Mouse (Mus musculus) small intestine, adult 2 months (tissue): ENCODE results near the gene Olfr10. TPM values are rescaled to one million over a fixed set of nuclear protein-coding genes. Genes with fewer than 3 reads are reported as not detected.

Source experiments
- H3K27ac ChIP-seq: fragments of 200-500 bp; 2 replicates; pipeline ENCODE4 v1.5.1; 2012; ENCODE audit warnings: low read depth, low read length, control low read depth, inconsistent platforms; ENCODE audit not compliant: insufficient read depth
- H3K27me3 ChIP-seq: fragments of 200-500 bp; 2 replicates; pipeline ENCODE4 v1.6.1; 2012; ENCODE audit warnings: mild to moderate bottlenecking, moderate library complexity, low read length, inconsistent platforms; ENCODE audit not compliant: control insufficient read depth, insufficient read depth
- H3K36me3 ChIP-seq: fragments of 200-500 bp; 2 replicates; pipeline ENCODE4 v1.6.1; 2012; ENCODE audit warnings: mild to moderate bottlenecking, low read length, control low read depth, inconsistent platforms; ENCODE audit not compliant: control insufficient read depth, insufficient read depth
- H3K4me1 ChIP-seq: fragments of 200-500 bp; 2 replicates; pipeline ENCODE4 v1.6.1; 2012; ENCODE audit warnings: low read length, inconsistent platforms, mixed read lengths; ENCODE audit not compliant: control insufficient read depth, insufficient read depth, insufficient read length
- H3K4me3 ChIP-seq: fragments of 200-500 bp; 2 replicates; pipeline ENCODE4 v1.5.1; 2012; ENCODE audit warnings: low read depth, mild to moderate bottlenecking, control low read depth, inconsistent platforms, low read length, moderate library complexity
- CTCF ChIP-seq: fragments of 200-500 bp; IDR thresholded peaks from 2 replicates; pipeline ENCODE4 v1.5.1; 2012; ENCODE audit warnings: low read depth, mild to moderate bottlenecking, control low read depth, inconsistent platforms, low read length, moderate library complexity, mixed read lengths; ENCODE audit not compliant: insufficient replicate concordance, insufficient read length; ENCODE audit errors: extremely low read depth
- POLR2A ChIP-seq: fragments of 200-500 bp; IDR thresholded peaks from 2 replicates; pipeline ENCODE4 v1.6.1; 2012; ENCODE audit warnings: low read depth, mild to moderate bottlenecking, control low read depth, inconsistent platforms, low read length, moderate library complexity
- WGBS: fragments of 180-500 bp; shearing (Covaris S2); methylation state at CpG from one replicate; pipeline ENCODE4 v1.1.7; 2018; 5-methylcytosine and 5-hydroxymethylcytosine counted together
- polyA plus RNA-seq: library from polyadenylated mRNA; depleted of rRNA; stranded (reverse); fragments of >200 nt; gene quantifications from 2 replicates; pipeline ENCODE4 v1.2.3, GENCODE M21; 2012

Olfr10 gene
- polyA plus RNA-seq, 1 experiment, result not detected

- Histone ChIP-seq H3K4me1 (peaks cover 33% of the 10 kb centered on the region), H3K27ac (no peak overlapping the region), H3K36me3 (peaks cover 35% of the 10 kb centered on the region), H3K27me3 (no peaks in the 10 kb centered on the region), H3K4me3 (no peak overlapping the region)
- no peak for TF ChIP-seq POLR2A
- TF ChIP-seq CTCF, result no peak
- WGBS, result 86% methylated on average over 7 of the region's 7 CpGs
Measured at GRCm38 (mm10) chr11:49264081-49264480, 40.5 kb upstream of the Olfr10 start.

GRCm38 (mm10) chr11:49264622-49265021, 39.9 kb upstream of the Olfr10 start:
- no peaks in the 10 kb centered on the region for H3K27me3 ChIP-seq
- H3K36me3 ChIP-seq, result peaks cover 35% of the 10 kb centered on the region
- TF ChIP-seq CTCF, result no peak
- TF ChIP-seq POLR2A, result no peak
- no peak overlapping the region for H3K27ac ChIP-seq
- H3K4me1 ChIP-seq, result peaks cover 32% of the 10 kb centered on the region
- no peak overlapping the region for H3K4me3 ChIP-seq
- 49% methylated on average over 11 of the region's 11 CpGs for WGBS

GRCm38 (mm10) chr11:49265101-49265500, 39.4 kb upstream of the Olfr10 start:
- Histone ChIP-seq H3K27ac (no peak overlapping the region), H3K4me3 (no peak overlapping the region)
- 78% methylated on average over 8 of the region's 8 CpGs for WGBS

GRCm38 (mm10) chr11:49266671-49267070, 37.9 kb upstream of the Olfr10 start:
- no peaks in the 10 kb centered on the region for H3K27me3 ChIP-seq
- TF ChIP-seq POLR2A (no peak), CTCF (no peak)
- H3K4me3 ChIP-seq, result no peak overlapping the region
- no peak overlapping the region for H3K27ac ChIP-seq
- peaks cover 30% of the 10 kb centered on the region for H3K36me3 ChIP-seq
- WGBS, result 57% methylated on average over 6 of the region's 6 CpGs
- H3K4me1 ChIP-seq, result peaks cover 14% of the 10 kb centered on the region

More at GRCm38 (mm10) chr11:49265101-49265500, 39.4 kb upstream of the Olfr10 start:
- Histone ChIP-seq H3K36me3 (peaks cover 35% of the 10 kb centered on the region), H3K27me3 (no peaks in the 10 kb centered on the region), H3K4me1 (peaks cover 29% of the 10 kb centered on the region)
- no peak for TF ChIP-seq POLR2A
- TF ChIP-seq CTCF, result no peak

GRCm38 (mm10) chr11:49267316-49267715, 37.2 kb upstream of the Olfr10 start:
- 85% methylated on average over 10 of the region's 10 CpGs for WGBS

GRCm38 (mm10) chr11:49267970-49268579, 36.5 kb upstream of the Olfr10 start:
- no peak for TF ChIP-seq POLR2A
- TF ChIP-seq CTCF, result no peak
- peaks cover 3% of the 10 kb centered on the region; the same call in 1 of the 2 replicates for H3K4me1 ChIP-seq
- no peaks in the 10 kb centered on the region for H3K27me3 ChIP-seq
- H3K27ac ChIP-seq, result no peak overlapping the region
- WGBS, result 76% methylated on average over 15 of the region's 15 CpGs
- peaks cover 19% of the 10 kb centered on the region for H3K36me3 ChIP-seq
- no peak overlapping the region for H3K4me3 ChIP-seq

More at GRCm38 (mm10) chr11:49267316-49267715, 37.2 kb upstream of the Olfr10 start:
- H3K36me3 ChIP-seq, result peaks cover 23% of the 10 kb centered on the region
- no peak overlapping the region for H3K27ac ChIP-seq
- H3K4me1 ChIP-seq, result peaks cover 7% of the 10 kb centered on the region; the same call in 1 of the 2 replicates
- TF ChIP-seq CTCF (no peak), POLR2A (no peak)
- H3K27me3 ChIP-seq, result no peaks in the 10 kb centered on the region
- H3K4me3 ChIP-seq, result no peak overlapping the region

- no peak overlapping the region for H3K4me3 ChIP-seq
- H3K27ac ChIP-seq, result no peak overlapping the region
- no peaks in the 10 kb centered on the region for H3K27me3 ChIP-seq
- 91% methylated on average over 9 of the region's 9 CpGs for WGBS
- H3K4me1 ChIP-seq, result no peaks in the 10 kb centered on the region
- no peak for TF ChIP-seq CTCF
- TF ChIP-seq POLR2A, result no peak
- peaks cover 8% of the 10 kb centered on the region for H3K36me3 ChIP-seq
Measured at GRCm38 (mm10) chr11:49269761-49270160, 34.8 kb upstream of the Olfr10 start.
